Mouse (Mus musculus): Measurements from ENCODE around the gene Tnfrsf26.

- TF ChIP-seq POLR2A (IDR thresholded peaks at IDR 0.05; ENCODE audit: borderline replicate concordance, control insufficient read depth, low read depth, low read length) (no peak), CTCF (IDR thresholded peaks at IDR 0.05; ENCODE audit: control insufficient read depth, insufficient read depth, low read length) (no peak)
Observed at GRCm38 (mm10) chr7:143563787-143564186, 64.7 kb downstream of the Tnfrsf26 start.

All from bone marrow, adult 2 months (tissue).